Mouse (Mus musculus): ENCODE measurements at regions not wholly inside any gene's neighbourhood (a gene's known extent, or its start where the extent isn't known, plus 50 kb on each side); places are given as distances from the start of the nearest gene placed in this dataset.
"Not testable (repeated sequence)": the region's sequence is repeated elsewhere in the genome, so short reads cannot be mapped to it uniquely, and the experiment has no call there.

DNA sequence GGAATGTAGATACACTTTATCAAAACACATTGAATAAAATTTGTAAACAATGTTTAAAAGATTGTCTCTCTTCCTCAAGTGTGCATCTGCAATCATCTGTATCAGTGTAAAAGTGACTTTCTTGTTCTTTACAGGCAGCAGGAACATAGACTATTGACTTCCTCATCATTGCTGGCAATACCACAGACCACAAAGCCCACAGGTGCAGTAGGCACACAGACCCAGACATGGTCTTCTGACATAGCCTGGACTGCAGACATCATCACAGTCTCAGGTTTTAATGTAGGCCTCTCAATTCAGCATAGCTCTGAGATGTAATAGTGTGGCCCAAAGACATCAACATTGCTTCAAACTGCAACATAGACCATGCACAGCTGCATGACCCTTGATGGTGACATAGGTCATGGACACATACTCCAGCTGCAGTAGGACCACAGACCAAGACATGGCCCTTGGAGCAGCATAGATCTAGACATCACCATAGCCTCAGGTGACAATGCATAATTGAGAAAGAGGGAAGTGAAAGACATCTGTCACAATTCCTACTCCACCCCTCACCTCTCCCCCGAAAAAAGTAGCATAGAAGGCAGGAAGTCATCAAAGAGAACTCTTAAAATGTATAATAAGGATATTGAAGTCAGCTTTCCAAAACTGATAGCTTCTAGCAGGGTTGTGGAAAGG, 74.1 kb upstream of the Speer2 start:
- Histone ChIP-seq H3K27ac (no peak overlapping the region), H3K9ac (no peak overlapping the region), H3K9me3 (no peaks in the 10 kb centered on the region), H3K4me2 (replicated peaks) (no peak overlapping the region), H3K36me3 (no peaks in the 10 kb centered on the region), H3K4me3 (no peak overlapping the region), H3K4me1 (no peaks in the 10 kb centered on the region), H3K27me3 (no peaks in the 10 kb centered on the region)
- WGBS = 72% methylated on average over 1 of the region's 1 CpGs
- ATAC-seq (ENCODE audit: insufficient number of reproducible peaks, insufficient read depth, low FRiP score, low TSS enrichment) = no peak

GRCm38 (mm10) chr16:69943635-69944034, 80.1 kb upstream of the Speer2 start:
- no peak overlapping the region for H3K27ac ChIP-seq
- 66% methylated on average over 1 of the region's 1 CpGs for WGBS
- no peak for ATAC-seq (ENCODE audit: insufficient number of reproducible peaks, insufficient read depth, low FRiP score, low TSS enrichment)

DNA sequence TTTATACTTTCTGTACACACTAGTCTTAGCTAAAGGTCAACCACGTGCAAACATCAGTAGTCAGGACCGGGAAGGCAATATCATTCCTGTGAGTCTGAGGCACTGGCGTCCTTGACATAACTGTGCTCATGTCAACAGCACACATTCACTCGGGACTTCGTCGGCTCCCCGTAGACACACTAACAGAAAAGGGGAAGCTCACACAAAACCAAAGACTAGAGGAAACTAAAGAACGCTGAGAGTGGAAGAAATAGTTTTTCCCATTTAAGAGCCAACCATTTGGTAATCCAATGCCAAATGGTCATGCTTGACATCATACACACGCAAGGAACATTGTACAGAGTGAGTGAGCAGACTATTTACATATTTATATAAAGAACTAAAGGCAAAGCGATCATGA, 85.2 kb upstream of the Speer2 start:
- ATAC-seq (ENCODE audit: insufficient number of reproducible peaks, insufficient read depth, low FRiP score, low TSS enrichment) = no peak
- H3K9ac ChIP-seq = no peak overlapping the region
- H3K4me1 ChIP-seq = no peaks in the 10 kb centered on the region
- no peak overlapping the region for H3K27ac ChIP-seq
- no peak overlapping the region for H3K4me3 ChIP-seq
- no peaks in the 10 kb centered on the region for H3K36me3 ChIP-seq
- WGBS = 84% methylated on average over 10 of the region's 10 CpGs
- no peaks in the 10 kb centered on the region for H3K9me3 ChIP-seq
- no peak overlapping the region for H3K4me2 ChIP-seq (replicated peaks)
- H3K27me3 ChIP-seq = no peaks in the 10 kb centered on the region

More at GRCm38 (mm10) chr16:69943635-69944034, 80.1 kb upstream of the Speer2 start:
- Histone ChIP-seq H3K9me3 (no peaks in the 10 kb centered on the region), H3K4me2 (replicated peaks) (no peak overlapping the region), H3K27me3 (no peaks in the 10 kb centered on the region), H3K4me1 (no peaks in the 10 kb centered on the region), H3K9ac (no peak overlapping the region), H3K36me3 (no peaks in the 10 kb centered on the region), H3K4me3 (no peak overlapping the region)

- H3K36me3 ChIP-seq = no peaks in the 10 kb centered on the region
- H3K4me2 ChIP-seq (replicated peaks) = no peak overlapping the region
- no peaks in the 10 kb centered on the region for H3K9me3 ChIP-seq
- H3K27me3 ChIP-seq = no peaks in the 10 kb centered on the region
- H3K9ac ChIP-seq = no peak overlapping the region
- H3K4me1 ChIP-seq = no peaks in the 10 kb centered on the region
- no peak overlapping the region for H3K27ac ChIP-seq
- no peak overlapping the region for H3K4me3 ChIP-seq
- ATAC-seq (ENCODE audit: insufficient number of reproducible peaks, insufficient read depth, low FRiP score, low TSS enrichment) = no peak
- 76% methylated on average over 7 of the region's 7 CpGs for WGBS
Measured at GRCm38 (mm10) chr16:69949339-69949738, 85.8 kb upstream of the Speer2 start.

GRCm38 (mm10) chr16:69951581-69951980, 88.0 kb upstream of the Speer2 start:
- no peak overlapping the region for H3K27ac ChIP-seq
- no peaks in the 10 kb centered on the region for H3K36me3 ChIP-seq
- H3K9ac ChIP-seq = no peak overlapping the region
- no peaks in the 10 kb centered on the region for H3K9me3 ChIP-seq
- no peaks in the 10 kb centered on the region for H3K27me3 ChIP-seq
- no peak overlapping the region for H3K4me2 ChIP-seq (replicated peaks)
- no peak for ATAC-seq (ENCODE audit: insufficient number of reproducible peaks, insufficient read depth, low FRiP score, low TSS enrichment)
- no peak overlapping the region for H3K4me3 ChIP-seq
- H3K4me1 ChIP-seq = no peaks in the 10 kb centered on the region
- 84% methylated on average over 2 of the region's 2 CpGs for WGBS

DNA sequence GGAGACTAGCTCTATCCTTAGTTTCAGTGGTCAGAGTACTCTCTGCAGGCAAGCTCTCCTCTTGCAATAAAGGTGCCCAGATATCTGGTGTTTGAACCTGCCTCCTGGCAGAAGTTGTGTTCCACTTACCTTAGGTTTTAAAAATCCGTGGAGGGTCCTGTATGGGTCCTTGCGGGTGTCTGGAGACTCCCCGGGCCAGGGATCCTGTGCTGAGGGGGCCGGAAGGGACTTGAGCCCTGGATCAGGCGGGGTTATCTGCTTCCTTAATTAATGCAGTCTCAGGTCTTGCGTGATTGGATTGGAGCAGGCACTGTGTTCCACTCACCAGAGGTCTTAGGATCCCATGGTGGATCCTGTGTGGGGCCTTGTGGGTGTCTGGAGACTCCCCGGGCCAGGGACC, 103.0 kb upstream of the Speer2 start:
- not testable (repeated sequence) for H3K36me3 ChIP-seq; H3K9ac ChIP-seq; H3K4me2 ChIP-seq (replicated peaks); ATAC-seq (ENCODE audit: insufficient number of reproducible peaks, insufficient read depth, low FRiP score, low TSS enrichment); H3K27ac ChIP-seq; H3K27me3 ChIP-seq; H3K4me1 ChIP-seq; H3K4me3 ChIP-seq; H3K9me3 ChIP-seq
- WGBS = 89% methylated on average over 7 of the region's 7 CpGs

DNA sequence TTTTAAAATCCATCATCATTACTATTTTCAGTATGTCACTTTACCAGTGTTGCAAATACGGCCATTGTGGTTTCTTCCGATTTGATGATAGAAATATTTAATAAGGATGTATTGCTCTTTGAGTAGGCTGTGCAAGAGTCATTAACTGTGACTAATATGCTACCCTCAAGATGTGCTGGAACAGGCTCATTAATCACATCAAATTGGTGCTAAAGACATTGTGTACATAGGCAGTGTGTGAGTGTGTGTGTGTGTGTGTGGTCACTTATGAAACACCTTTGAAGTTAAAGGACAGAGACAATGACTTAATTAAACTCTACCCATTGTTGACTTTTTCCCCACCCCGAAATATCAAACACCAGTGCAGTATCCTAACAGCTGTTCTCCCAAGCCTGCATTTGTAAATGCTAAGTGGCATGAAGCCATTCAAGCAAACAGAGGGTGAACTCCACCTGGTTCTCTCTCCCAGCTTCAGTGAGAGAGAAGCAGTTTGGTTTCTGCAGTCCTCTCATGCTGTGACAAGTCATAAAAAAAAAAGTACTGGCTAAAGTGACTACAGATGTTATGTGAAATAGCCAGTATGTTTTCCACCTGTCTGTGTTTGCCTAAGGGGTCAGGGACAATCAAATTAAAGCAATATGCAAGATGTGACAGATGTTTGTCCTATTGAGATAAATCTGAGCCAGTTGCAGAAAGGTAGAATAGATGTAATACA, 116.4 kb upstream of the Speer2 start:
- H3K9ac ChIP-seq = no peak overlapping the region
- H3K4me2 ChIP-seq (replicated peaks) = no peak overlapping the region
- no peak overlapping the region for H3K4me3 ChIP-seq
- H3K4me1 ChIP-seq = no peaks in the 10 kb centered on the region
- H3K9me3 ChIP-seq = no peaks in the 10 kb centered on the region
- no peak for ATAC-seq (ENCODE audit: insufficient number of reproducible peaks, insufficient read depth, low FRiP score, low TSS enrichment)
- WGBS = 63% methylated on average over 3 of the region's 3 CpGs
- no peak overlapping the region for H3K27ac ChIP-seq
- H3K27me3 ChIP-seq = no peaks in the 10 kb centered on the region
- no peaks in the 10 kb centered on the region for H3K36me3 ChIP-seq

DNA sequence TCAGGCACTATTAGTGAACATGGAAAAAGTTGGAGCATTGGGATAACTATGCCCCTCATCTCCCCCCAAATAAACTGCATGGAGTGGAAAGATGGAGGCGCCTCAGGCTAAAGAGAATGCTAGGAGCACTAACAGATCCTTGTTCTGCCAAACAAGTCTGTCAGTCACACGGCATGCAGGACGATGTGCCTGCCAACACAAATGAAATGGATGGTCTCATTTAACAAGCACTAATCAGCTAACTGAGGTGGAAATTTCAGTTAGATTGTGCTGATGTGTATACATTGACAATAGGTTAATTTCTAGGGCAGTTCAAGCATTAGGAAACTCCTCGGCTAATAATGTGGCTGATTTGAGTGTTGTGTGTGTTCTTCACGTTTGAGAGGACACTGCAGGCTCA, 120.8 kb upstream of the Speer2 start:
- no peaks in the 10 kb centered on the region for H3K27me3 ChIP-seq
- H3K9me3 ChIP-seq = no peaks in the 10 kb centered on the region
- H3K27ac ChIP-seq = no peak overlapping the region
- no peak overlapping the region for H3K4me3 ChIP-seq
- no peak for ATAC-seq (ENCODE audit: insufficient number of reproducible peaks, insufficient read depth, low FRiP score, low TSS enrichment)
- no peak overlapping the region for H3K9ac ChIP-seq
- no peaks in the 10 kb centered on the region for H3K4me1 ChIP-seq
- H3K4me2 ChIP-seq (replicated peaks) = no peak overlapping the region
- WGBS = 40% methylated on average over 5 of the region's 5 CpGs
- H3K36me3 ChIP-seq = no peaks in the 10 kb centered on the region

GRCm38 (mm10) chr16:69991907-69992470, 128.4 kb upstream of the Speer2 start:
- Histone ChIP-seq H3K4me2 (replicated peaks) (no peak overlapping the region), H3K27me3 (no peaks in the 10 kb centered on the region), H3K36me3 (no peaks in the 10 kb centered on the region), H3K9me3 (no peaks in the 10 kb centered on the region), H3K9ac (no peak overlapping the region), H3K27ac (no peak overlapping the region), H3K4me3 (no peak overlapping the region), H3K4me1 (no peaks in the 10 kb centered on the region)
- WGBS = 56% methylated on average over 3 of the region's 3 CpGs
- no peak for ATAC-seq (ENCODE audit: insufficient number of reproducible peaks, insufficient read depth, low FRiP score, low TSS enrichment)

DNA sequence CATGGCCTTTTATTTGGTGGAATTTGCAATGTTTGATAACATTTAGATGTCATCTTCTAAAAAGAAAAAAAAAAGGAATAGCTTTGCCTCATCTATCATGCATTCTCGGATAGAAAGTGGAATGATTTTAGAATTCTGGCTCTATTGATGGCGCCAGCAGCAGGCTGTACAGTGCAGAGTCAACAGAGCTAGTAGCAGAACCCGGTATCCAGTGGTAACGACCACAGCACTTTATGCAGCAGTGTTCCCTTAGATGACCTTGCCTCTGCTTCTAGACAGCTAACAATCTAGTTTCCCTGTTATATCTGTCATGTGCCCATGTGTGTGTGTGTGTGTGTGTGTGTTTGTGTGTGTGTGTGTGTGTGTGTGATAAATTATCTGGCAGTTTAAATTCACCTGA, 129.2 kb upstream of the Speer2 start:
- Histone ChIP-seq H3K9me3 (no peaks in the 10 kb centered on the region), H3K27ac (no peak overlapping the region), H3K36me3 (no peaks in the 10 kb centered on the region), H3K4me2 (replicated peaks) (no peak overlapping the region), H3K9ac (no peak overlapping the region), H3K4me1 (no peaks in the 10 kb centered on the region), H3K4me3 (no peak overlapping the region), H3K27me3 (no peaks in the 10 kb centered on the region)
- ATAC-seq (ENCODE audit: insufficient number of reproducible peaks, insufficient read depth, low FRiP score, low TSS enrichment) = no peak
- 77% methylated on average over 4 of the region's 4 CpGs for WGBS

DNA sequence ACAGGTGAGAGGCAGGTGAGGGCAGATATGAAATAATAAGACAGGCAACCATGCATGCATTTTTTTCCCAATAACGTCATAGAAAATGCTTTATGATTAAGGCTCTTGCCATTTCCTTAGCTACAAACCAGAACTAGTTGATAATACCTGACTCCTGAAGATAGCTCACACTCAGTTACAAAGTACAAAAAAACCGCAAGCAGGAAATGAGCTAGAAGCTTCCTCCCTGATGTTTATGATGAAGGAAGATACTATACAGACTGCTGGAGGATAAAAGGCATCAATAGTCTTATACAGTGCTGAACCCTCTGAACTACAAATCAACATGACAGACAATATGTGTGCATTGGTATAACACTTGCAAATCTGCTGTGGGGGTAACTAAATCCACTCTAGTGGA, 143.3 kb upstream of the Speer2 start:
- H3K9ac ChIP-seq = no peak overlapping the region
- no peak overlapping the region for H3K27ac ChIP-seq
- H3K4me1 ChIP-seq = no peaks in the 10 kb centered on the region
- no peaks in the 10 kb centered on the region for H3K36me3 ChIP-seq
- H3K4me2 ChIP-seq (replicated peaks) = no peak overlapping the region
- H3K9me3 ChIP-seq = no peaks in the 10 kb centered on the region
- H3K4me3 ChIP-seq = no peak overlapping the region
- no peak for ATAC-seq (ENCODE audit: insufficient number of reproducible peaks, insufficient read depth, low FRiP score, low TSS enrichment)
- H3K27me3 ChIP-seq = no peaks in the 10 kb centered on the region
- 87% methylated on average over 2 of the region's 2 CpGs for WGBS

DNA sequence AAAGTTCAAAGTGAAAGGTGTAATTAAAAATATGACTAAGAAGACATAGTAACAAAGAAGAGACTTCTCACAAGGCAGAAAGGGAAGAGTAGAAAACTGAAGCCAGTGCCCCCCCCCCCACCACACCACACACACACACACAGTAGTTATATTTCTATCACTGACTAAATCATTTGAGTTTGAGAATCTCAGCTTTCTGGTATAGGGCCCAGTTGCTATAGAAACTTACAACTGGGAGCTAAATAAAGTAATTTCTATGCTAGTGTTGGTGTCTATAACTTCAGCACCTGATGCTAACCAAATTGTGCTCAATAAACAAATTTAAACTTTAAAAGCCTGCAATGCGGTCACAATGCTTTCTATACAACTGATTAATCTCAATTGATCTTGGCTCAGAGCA, 153.4 kb upstream of the Speer2 start:
- Histone ChIP-seq H3K4me1 (no peaks in the 10 kb centered on the region), H3K9me3 (no peaks in the 10 kb centered on the region), H3K27me3 (no peaks in the 10 kb centered on the region), H3K4me3 (no peak overlapping the region), H3K36me3 (no peaks in the 10 kb centered on the region), H3K27ac (no peak overlapping the region), H3K9ac (no peak overlapping the region), H3K4me2 (replicated peaks) (no peak overlapping the region)
- ATAC-seq (ENCODE audit: insufficient number of reproducible peaks, insufficient read depth, low FRiP score, low TSS enrichment) = no peak
- WGBS = 88% methylated on average over 1 of the region's 1 CpGs
